Mouse (Mus musculus) lung, adult 2 months (tissue): ENCODE results near the gene Cyfip2. TPM values are rescaled to one million over a fixed set of nuclear protein-coding genes. Genes with fewer than 3 reads are reported as not detected.

Experiments used
- DNase-seq: peaks from one replicate; pipeline ENCODE4 v3.0.0; 2022
- H3K4me1 ChIP-seq: fragments of 200-500 bp; 2 replicates; pipeline ENCODE4 v1.6.1; 2011; ENCODE audit warnings: low read length; ENCODE audit not compliant: control insufficient read depth, insufficient read depth
- H3K4me3 ChIP-seq: fragments of 200-500 bp; replicated peaks from 2 replicates; pipeline ENCODE3; 2011; ENCODE audit warnings: low read depth, mild to moderate bottlenecking, control low read depth, low read length; ENCODE audit errors: extremely low read depth
- CTCF ChIP-seq: fragments of 200-500 bp; IDR thresholded peaks from 2 replicates; pipeline ENCODE4 v1.5.1; 2011; ENCODE audit warnings: mild to moderate bottlenecking, low read length, control low read depth; ENCODE audit not compliant: insufficient read depth
- POLR2A ChIP-seq: fragments of 200-500 bp; IDR thresholded peaks from 2 replicates; pipeline ENCODE4 v1.6.1; 2011; ENCODE audit warnings: low read depth, mild to moderate bottlenecking, control low read depth, low read length, borderline replicate concordance; ENCODE audit errors: extremely low read depth
- WGBS: fragments of 180-500 bp; shearing (Covaris S2); methylation state at CpG from one replicate; pipeline ENCODE4 v1.1.7; 2018; 5-methylcytosine and 5-hydroxymethylcytosine counted together
- polyA plus RNA-seq: library from polyadenylated mRNA; depleted of rRNA; stranded (reverse); fragments of >200 nt; gene quantifications from 2 replicates; pipeline ENCODE4 v1.2.3, GENCODE M21; 2012; rRNA removed

The Cyfip2 gene
- polyA plus RNA-seq, 1 experiment = 9.3 TPM

DNA sequence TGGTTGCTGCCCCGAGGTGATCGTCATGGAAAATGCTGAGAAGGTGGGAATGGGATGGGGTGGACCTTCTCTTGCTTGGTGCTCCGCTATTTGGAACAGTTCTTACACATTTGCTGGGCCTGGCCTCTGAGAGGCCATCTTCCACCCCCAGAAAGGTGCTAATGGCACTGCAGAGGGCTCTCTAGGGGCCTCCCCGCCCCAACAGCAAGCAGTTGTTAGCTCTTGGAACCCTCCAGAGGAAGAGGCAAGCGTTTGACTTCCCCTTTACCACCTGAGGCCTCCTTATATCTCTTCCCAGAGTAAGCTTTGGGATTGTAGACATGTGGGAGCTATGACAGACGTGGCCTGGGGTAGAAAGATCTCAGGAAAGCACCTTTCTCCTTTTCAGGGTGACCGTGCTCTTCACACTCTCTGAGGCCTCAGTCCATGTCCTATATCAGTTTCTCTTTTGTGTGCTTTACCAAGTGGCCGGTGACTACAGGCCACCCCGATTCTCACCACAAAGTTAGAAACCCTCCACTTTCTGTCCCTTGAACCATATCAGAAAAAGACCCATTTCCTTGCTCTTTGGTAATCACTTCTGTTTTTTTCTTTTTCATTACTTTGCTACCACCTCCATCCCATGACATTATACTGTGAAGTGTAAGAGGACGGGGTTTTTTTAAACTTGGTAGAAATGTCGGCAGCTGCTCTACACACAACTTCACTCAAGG lies 167.3 kb downstream of the Cyfip2 start:
- DNase-seq = no peak
- no peaks in the 10 kb centered on the region for H3K4me1 ChIP-seq
- H3K4me3 ChIP-seq = no peak overlapping the region
- WGBS = 84% methylated on average over 11 of the region's 11 CpGs
- no peak for TF ChIP-seq CTCF
- no peak for TF ChIP-seq POLR2A

Other genes starting within 250 kb of the Cyfip2 start
- gene Nipal4, start 146.4 kb downstream of the Cyfip2 start, polyA plus RNA-seq = 0.51 and 7.1 TPM in 2 replicates
- 2.6 TPM in 1 of 2 replicates, not detected in the other for gene Fndc9, start 77.3 kb downstream of the Cyfip2 start, polyA plus RNA-seq
- gene Itk, start 76.7 kb upstream of the Cyfip2 start, polyA plus RNA-seq = 1.4 and 1.7 TPM in 2 replicates
- gene Fam71b, start 83.7 kb upstream of the Cyfip2 start, polyA plus RNA-seq = 0.14 and 0.41 TPM in 2 replicates
- 12.0 and 14.5 TPM in 2 replicates for gene Med7, start 124.1 kb upstream of the Cyfip2 start, polyA plus RNA-seq
- gene Havcr2, start 142.1 kb upstream of the Cyfip2 start, polyA plus RNA-seq = 1.7 and 1.8 TPM in 2 replicates
- not detected in 2 replicates for gene Gm12169, start 211.4 kb upstream of the Cyfip2 start, polyA plus RNA-seq